ENCODE assay signal across 7 mouse cellular contexts in the genomic region with DNA sequence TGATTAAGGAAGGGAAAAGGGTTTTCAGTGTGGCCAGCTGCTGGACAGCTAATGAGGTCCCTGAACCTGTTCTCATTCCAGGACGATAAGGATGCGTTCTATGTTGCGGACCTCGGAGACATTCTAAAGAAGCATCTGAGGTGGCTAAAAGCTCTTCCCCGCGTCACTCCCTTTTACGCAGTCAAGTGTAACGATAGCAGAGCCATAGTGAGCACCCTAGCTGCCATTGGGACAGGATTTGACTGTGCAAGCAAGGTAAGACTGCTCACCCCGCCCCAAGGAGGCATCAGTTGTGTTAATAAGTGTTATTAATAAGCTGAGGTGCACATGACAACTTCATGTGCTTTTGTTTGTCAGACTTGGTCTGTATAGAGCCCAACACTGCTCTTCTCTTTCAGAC. TPM values are rescaled to one million over a fixed set of nuclear protein-coding genes. Genes with fewer than 3 reads are reported as not detected.
DNase-seq lines count a peak whose midpoint lies in the region; ATAC-seq and TF ChIP-seq lines count a peak whose summit lies in the region.
"Not testable (repeated sequence)": the region's sequence is repeated elsewhere in the genome, so short reads cannot be mapped to it uniquely, and the experiment has no call there.

No protein-coding gene starts in this region.

- not testable (repeated sequence) for H3K27ac ChIP-seq in forebrain, embryonic 14.5 days (ENCODE audit: low read depth, low read length); hindbrain, embryonic 14.5 days; kidney, adult 2 months (ENCODE audit: insufficient read depth, low read depth, low read length); liver, embryonic 14.5 days
- H3K27ac ChIP-seq in gastrocnemius, adult 2 months, result peak overlapping the region; percentile 97; the same call in 1 of the 2 replicates

- WGBS in forebrain, embryonic 14.5 days, result 94% methylated on average over 9 of the region's 9 CpGs
- WGBS in hindbrain, embryonic 14.5 days, result 92% methylated on average over 9 of the region's 9 CpGs
- 88% methylated on average over 9 of the region's 9 CpGs for WGBS in kidney, adult 2 months
- 95% methylated on average over 9 of the region's 9 CpGs for WGBS in liver, embryonic 14.5 days (ENCODE audit: insufficient replicate concordance)

- DNase-seq in forebrain, embryonic 14.5 days (ENCODE audit: low spot score); gastrocnemius, adult 2 months; hindbrain, embryonic 14.5 days (ENCODE audit: low spot score); kidney, adult 2 months; liver, embryonic 14.5 days (ENCODE audit: low read depth in 3 of 3, low spot score in 3 of 3): not testable (repeated sequence)

- H3K9ac ChIP-seq in forebrain, embryonic 14.5 days (ENCODE audit: low read length); hindbrain, embryonic 14.5 days: not testable (repeated sequence)
- 0 out of 2 replicates have a peak overlapping the region, but pooled peaks have one; percentile 1 for H3K9ac ChIP-seq in liver, embryonic 14.5 days (replicated peaks)

- H3K4me3 ChIP-seq in erythroblast, embryonic 14.5 days (replicated peaks), result peak overlapping the region; percentile 90
- H3K4me3 ChIP-seq in forebrain, embryonic 14.5 days (ENCODE audit: low read depth, low read length); gastrocnemius, adult 2 months; hindbrain, embryonic 14.5 days (replicated peaks; ENCODE audit: low read length): not testable (repeated sequence)
- H3K4me3 ChIP-seq in kidney, adult 2 months (ENCODE audit: insufficient read depth, low read depth, low read length), result peak overlapping the region; percentile 17; the same call in 1 of the 2 replicates
- H3K4me3 ChIP-seq in liver, embryonic 14.5 days (ENCODE audit: insufficient read depth in 1 of 2, low read depth in 2 of 2, low read length in 2 of 2), result peak overlapping the region; percentile 51 to 100
- peak overlapping the region; percentile 33 for H3K4me3 ChIP-seq in megakaryocyte, embryonic 14.5 days (replicated peaks)

- H3K9me3 ChIP-seq in erythroblast, embryonic 14.5 days (ENCODE audit: control insufficient read depth, low read length); forebrain, embryonic 14.5 days (replicated peaks; ENCODE audit: control insufficient read depth, low read length); hindbrain, embryonic 14.5 days (ENCODE audit: control insufficient read depth, low read length); liver, embryonic 14.5 days (ENCODE audit: control insufficient read depth, low read length); megakaryocyte, embryonic 14.5 days: not testable (repeated sequence)

- intact Hi-C loops in gastrocnemius, adult 2 months (cut with DNase I), result not testable (repeated sequence)

- TF ChIP-seq EP300 in liver, embryonic 14.5 days (IDR thresholded peaks at IDR 0.05; ENCODE audit: low read depth), result not testable (repeated sequence)

- ATAC-seq in forebrain, embryonic 14.5 days; hindbrain, embryonic 14.5 days (ENCODE audit: low FRiP score); liver, embryonic 14.5 days (ENCODE audit: insufficient read depth): not testable (repeated sequence)

- not testable (repeated sequence) for TF ChIP-seq CTCF in gastrocnemius, adult 2 months (IDR thresholded peaks at IDR 0.05); kidney, adult 2 months (conservative IDR thresholded peaks at IDR 0.05; ENCODE audit: insufficient read depth, insufficient read length, low read depth, low read length); liver, embryonic 14.5 days (IDR thresholded peaks at IDR 0.05; ENCODE audit: low read depth)

- H3K4me1 ChIP-seq in erythroblast, embryonic 14.5 days (ENCODE audit: control insufficient read depth), result peaks cover 72% of the 10 kb centered on the region
- H3K4me1 ChIP-seq in forebrain, embryonic 14.5 days (ENCODE audit: control insufficient read depth, insufficient read depth, low read length), result peaks cover 14% of the 10 kb centered on the region; the same call in 1 of the 2 replicates
- peaks cover 21% of the 10 kb centered on the region for H3K4me1 ChIP-seq in hindbrain, embryonic 14.5 days (replicated peaks; ENCODE audit: control insufficient read depth, insufficient read depth, low read length)
- H3K4me1 ChIP-seq in kidney, adult 2 months (ENCODE audit: control insufficient read depth, insufficient read depth, low read length), result not testable (repeated sequence)
- peaks cover 17 to 22% of the 10 kb centered on the region in 2 experiments for H3K4me1 ChIP-seq in liver, embryonic 14.5 days (replicated peaks; ENCODE audit: control insufficient read depth in 2 of 2, insufficient read depth in 2 of 2, low read length in 1 of 2)
- H3K4me1 ChIP-seq in megakaryocyte, embryonic 14.5 days, result peaks cover 41% of the 10 kb centered on the region

- not testable (repeated sequence) for TF ChIP-seq POLR2A in kidney, adult 2 months (IDR thresholded peaks at IDR 0.05; ENCODE audit: low read depth, low read length)

- peak overlapping the region; percentile 18; the same call in 1 of the 2 replicates for H3K4me2 ChIP-seq in forebrain, embryonic 14.5 days (ENCODE audit: low read length)
- peak overlapping the region; percentile 20; the same call in 1 of the 2 replicates for H3K4me2 ChIP-seq in hindbrain, embryonic 14.5 days (replicated peaks)
- H3K4me2 ChIP-seq in liver, embryonic 14.5 days (ENCODE audit: low read depth), result peak overlapping the region; percentile 85

- H3K27me3 ChIP-seq in erythroblast, embryonic 14.5 days (ENCODE audit: control insufficient read depth); forebrain, embryonic 14.5 days (replicated peaks; ENCODE audit: control insufficient read depth, insufficient read depth, low read length); hindbrain, embryonic 14.5 days (ENCODE audit: control insufficient read depth, insufficient read depth, low read length); kidney, adult 2 months (replicated peaks; ENCODE audit: control insufficient read depth, insufficient read depth, low read length); liver, embryonic 14.5 days (ENCODE audit: control insufficient read depth, insufficient read depth, low read length); megakaryocyte, embryonic 14.5 days (replicated peaks): not testable (repeated sequence)

- peaks cover 73% of the 10 kb centered on the region for H3K36me3 ChIP-seq in erythroblast, embryonic 14.5 days (ENCODE audit: control insufficient read depth)
- H3K36me3 ChIP-seq in forebrain, embryonic 14.5 days (ENCODE audit: control insufficient read depth, insufficient read depth, low read length), result peaks cover 50% of the 10 kb centered on the region
- peaks cover 47% of the 10 kb centered on the region for H3K36me3 ChIP-seq in hindbrain, embryonic 14.5 days (replicated peaks; ENCODE audit: control insufficient read depth, insufficient read depth)
- not testable (repeated sequence) for H3K36me3 ChIP-seq in kidney, adult 2 months (ENCODE audit: control insufficient read depth, insufficient read depth, low read length)
- H3K36me3 ChIP-seq in liver, embryonic 14.5 days (replicated peaks; ENCODE audit: control insufficient read depth, insufficient read depth, low read depth), result peaks cover 61% of the 10 kb centered on the region
- peaks cover 53% of the 10 kb centered on the region for H3K36me3 ChIP-seq in megakaryocyte, embryonic 14.5 days (replicated peaks; ENCODE audit: low read length)

RNA-seq across cellular contexts. Expression of a gene that starts 3.0 kb away (rescaled TPM):
- 36.4 and 44.9 TPM in 2 replicates for polyA plus RNA-seq in erythroblast, embryonic 14.5 days (2012)
- 244 and 288 TPM in 2 replicates for polyA plus RNA-seq in forebrain, embryonic 14.5 days (2014; fragmentation: Nextera tagmentation; extraction: Ambion mirVana)
- 100 to 1,000 TPM in 1 of 2 experiments, 10 to 100 TPM in 1; 50.3 to 379 TPM for total RNA-seq in gastrocnemius, adult 2 months (2021)
- polyA plus RNA-seq in hindbrain, embryonic 14.5 days (2014; fragmentation: Nextera tagmentation; extraction: Ambion mirVana), result 143 and 144 TPM in 2 replicates
- polyA plus RNA-seq in kidney, adult 2 months (2012; rRNA removed), result 373 and 427 TPM in 2 replicates
- polyA plus RNA-seq in liver, embryonic 14.5 days (2012; rRNA removed), result 367 and 457 TPM in 2 replicates
- polyA plus RNA-seq in liver, embryonic 14.5 days (2014; fragmentation: Nextera tagmentation; extraction: Ambion mirVana), result 444 and 509 TPM in 2 replicates
- 22.6 and 40.7 TPM in 2 replicates for polyA plus RNA-seq in megakaryocyte, embryonic 14.5 days (2012; ENCODE audit: insufficient read depth, low replicate concordance)

Comparison
In these comparisons a context has a peak if more than half of its experiments do, and no peak if none do; other contexts are left out.
1. H3K4me2 ChIP-seq: peak in every context shown above with its lines; median percentile 85 in liver, embryonic 14.5 days; 20 in hindbrain, embryonic 14.5 days; 18 in forebrain, embryonic 14.5 days.